Mouse (Mus musculus) small intestine, adult 2 months (tissue): Measurements from ENCODE around the gene Zfp42.

Experiments used
- CTCF ChIP-seq: fragments of 200-500 bp; IDR thresholded peaks from 2 replicates; pipeline ENCODE4 v1.5.1; 2012; ENCODE audit warnings: low read depth, mild to moderate bottlenecking, control low read depth, inconsistent platforms, low read length, moderate library complexity, mixed read lengths; ENCODE audit not compliant: insufficient replicate concordance, insufficient read length; ENCODE audit errors: extremely low read depth
- POLR2A ChIP-seq: fragments of 200-500 bp; IDR thresholded peaks from 2 replicates; pipeline ENCODE4 v1.6.1; 2012; ENCODE audit warnings: low read depth, mild to moderate bottlenecking, control low read depth, inconsistent platforms, low read length, moderate library complexity

- TF ChIP-seq POLR2A (no peak), CTCF (no peak)
These were observed 16.2 kb downstream of the Zfp42 start for GRCm38 (mm10) chr8:43290424-43291111.
